Mouse (Mus musculus) limb, embryonic 12.5 days (tissue): ENCODE data around the gene Rnft1. TPM values are rescaled to one million over a fixed set of nuclear protein-coding genes. Genes with fewer than 3 reads are reported as not detected.
"Not testable (repeated sequence)": the region's sequence is repeated elsewhere in the genome, so short reads cannot be mapped to it uniquely, and the experiment has no call there.

Experiments
- ATAC-seq: fragments of 200-750 bp; cut with Nextera tagmentation; 2 replicates; pipeline ENCODE4 v1.8.0; 2017; ENCODE audit warnings: low read depth, moderate TSS enrichment; ENCODE audit not compliant: insufficient number of reproducible peaks, insufficient read depth, low FRiP score, low TSS enrichment
- H3K27ac ChIP-seq: fragments of 300-500 bp; sonication (generic); 2 replicates; pipeline ENCODE4 v1.5.1; 2016; ENCODE audit warnings: mild to moderate bottlenecking, moderate library complexity
- H3K27me3 ChIP-seq: fragments of 300-500 bp; sonication (generic); 2 replicates; pipeline ENCODE4 v1.6.1; 2016; ENCODE audit warnings: mild to moderate bottlenecking, moderate library complexity
- H3K36me3 ChIP-seq: fragments of 300-500 bp; sonication (generic); 2 replicates; pipeline ENCODE4 v1.6.1; 2016; ENCODE audit warnings: mild to moderate bottlenecking, moderate library complexity
- H3K4me1 ChIP-seq: fragments of 300-500 bp; sonication (generic); replicated peaks from 2 replicates; pipeline ENCODE4 v1.6.1; 2016
- H3K4me2 ChIP-seq: fragments of 300-500 bp; sonication (generic); 2 replicates; pipeline ENCODE4 v1.6.1; 2016; ENCODE audit warnings: mild to moderate bottlenecking, moderate library complexity
- H3K4me3 ChIP-seq: fragments of 300-500 bp; sonication (generic); replicated peaks from 2 replicates; pipeline ENCODE4 v1.5.1; 2016; ENCODE audit warnings: mild to moderate bottlenecking
- H3K9ac ChIP-seq: fragments of 300-500 bp; sonication (generic); replicated peaks from 2 replicates; pipeline ENCODE4 v1.6.1; 2016; ENCODE audit warnings: mild to moderate bottlenecking, moderate library complexity
- H3K9me3 ChIP-seq: fragments of 300-500 bp; sonication (generic); 2 replicates; pipeline ENCODE4 v1.6.1; 2016; ENCODE audit warnings: mild to moderate bottlenecking, moderate library complexity
- WGBS: fragments of 180-500 bp; shearing (Covaris S2); methylation state at CpG from one replicate; pipeline ENCODE4 v1.1.7; 2016; 5-methylcytosine and 5-hydroxymethylcytosine counted together
- polyA plus RNA-seq: library from polyadenylated mRNA; unstranded; fragments of >200 nt; fragmentation: Nextera tagmentation; extraction: Ambion mirVana; gene quantifications from 2 replicates; pipeline ENCODE4 v1.2.1, GENCODE M21; 2016

The Rnft1 gene
- polyA plus RNA-seq, 1 experiment from 2014 or later, result 36.9 TPM

GRCm38 (mm10) chr11:86517229-86517628 lies 32.8 kb downstream of the Rnft1 start:
- Histone ChIP-seq H3K4me2 (no peak overlapping the region), H3K9me3 (no peaks in the 10 kb centered on the region; the same call in 1 of the 2 replicates), H3K9ac (no peak overlapping the region), H3K36me3 (peaks cover 81% of the 10 kb centered on the region), H3K4me1 (no peaks in the 10 kb centered on the region), H3K27ac (no peak overlapping the region), H3K27me3 (no peaks in the 10 kb centered on the region), H3K4me3 (no peak overlapping the region)
- no peak for ATAC-seq
- WGBS, result 87% methylated on average over 3 of the region's 3 CpGs

- H3K4me1 ChIP-seq, result no peaks in the 10 kb centered on the region
- WGBS, result 90% methylated on average over 7 of the region's 7 CpGs
These were observed 35.3 kb downstream of the Rnft1 start for GRCm38 (mm10) chr11:86519751-86520150.

GRCm38 (mm10) chr11:86527528-86527927 lies 43.1 kb downstream of the Rnft1 start:
- H3K27me3 ChIP-seq, result no peaks in the 10 kb centered on the region
- WGBS, result 96% methylated on average over 4 of the region's 4 CpGs
- no peak overlapping the region for H3K4me3 ChIP-seq
- H3K27ac ChIP-seq, result no peak overlapping the region
- ATAC-seq, result no peak
- H3K36me3 ChIP-seq, result peaks cover 84% of the 10 kb centered on the region
- no peaks in the 10 kb centered on the region for H3K4me1 ChIP-seq
- no peaks in the 10 kb centered on the region for H3K9me3 ChIP-seq
- no peak overlapping the region for H3K4me2 ChIP-seq
- no peak overlapping the region for H3K9ac ChIP-seq

More at GRCm38 (mm10) chr11:86519751-86520150, 35.3 kb downstream of the Rnft1 start:
- Histone ChIP-seq H3K27me3 (no peaks in the 10 kb centered on the region), H3K9me3 (no peaks in the 10 kb centered on the region; the same call in 1 of the 2 replicates), H3K9ac (no peak overlapping the region), H3K4me3 (no peak overlapping the region), H3K36me3 (peaks cover 83% of the 10 kb centered on the region), H3K4me2 (no peak overlapping the region), H3K27ac (no peak overlapping the region)
- no peak for ATAC-seq

- Histone ChIP-seq H3K4me3 (no peak overlapping the region), H3K27me3 (no peaks in the 10 kb centered on the region), H3K36me3 (peaks cover 60% of the 10 kb centered on the region), H3K27ac (no peak overlapping the region), H3K9ac (no peak overlapping the region), H3K4me1 (no peaks in the 10 kb centered on the region), H3K9me3 (no peaks in the 10 kb centered on the region; the same call in 1 of the 2 replicates), H3K4me2 (no peak overlapping the region)
- 75% methylated on average over 1 of the region's 1 CpGs for WGBS
- no peak for ATAC-seq
These were observed 48.4 kb downstream of the Rnft1 start for GRCm38 (mm10) chr11:86532834-86533233.

GRCm38 (mm10) chr11:86533302-86533701 lies 48.8 kb downstream of the Rnft1 start:
- WGBS, result 88% methylated on average over 6 of the region's 6 CpGs
- not testable (repeated sequence) for H3K9me3 ChIP-seq, H3K4me1 ChIP-seq, ATAC-seq, H3K4me2 ChIP-seq, H3K9ac ChIP-seq, H3K27me3 ChIP-seq, H3K27ac ChIP-seq, H3K4me3 ChIP-seq
- peaks cover 59% of the 10 kb centered on the region for H3K36me3 ChIP-seq

- no peak overlapping the region for H3K4me2 ChIP-seq
- H3K4me1 ChIP-seq, result no peaks in the 10 kb centered on the region
- no peak overlapping the region for H3K4me3 ChIP-seq
- H3K9ac ChIP-seq, result no peak overlapping the region
- no peak for ATAC-seq
- peaks cover 50% of the 10 kb centered on the region for H3K36me3 ChIP-seq
- 93% methylated on average over 5 of the region's 5 CpGs for WGBS
- no peaks in the 10 kb centered on the region for H3K27me3 ChIP-seq
- H3K9me3 ChIP-seq, result no peaks in the 10 kb centered on the region; the same call in 1 of the 2 replicates
- H3K27ac ChIP-seq, result no peak overlapping the region
These were observed 49.9 kb downstream of the Rnft1 start for GRCm38 (mm10) chr11:86534201-86534910.

GRCm38 (mm10) chr11:86538786-86539185 lies 54.3 kb downstream of the Rnft1 start:
- no peak for ATAC-seq
- WGBS, result 82% methylated on average over 4 of the region's 4 CpGs
- no peak overlapping the region for H3K4me2 ChIP-seq
- no peaks in the 10 kb centered on the region; the same call in 1 of the 2 replicates for H3K9me3 ChIP-seq
- H3K4me3 ChIP-seq, result no peak overlapping the region
- peaks cover 15% of the 10 kb centered on the region for H3K4me1 ChIP-seq
- no peak overlapping the region for H3K9ac ChIP-seq
- H3K36me3 ChIP-seq, result peaks cover 19% of the 10 kb centered on the region; the same call in 1 of the 2 replicates
- H3K27ac ChIP-seq, result no peak overlapping the region
- H3K27me3 ChIP-seq, result no peaks in the 10 kb centered on the region

GRCm38 (mm10) chr11:86539716-86540475 lies 55.4 kb downstream of the Rnft1 start:
- H3K27ac ChIP-seq, result no peak overlapping the region
- no peak overlapping the region for H3K9ac ChIP-seq
- peaks cover 16% of the 10 kb centered on the region for H3K4me1 ChIP-seq
- H3K27me3 ChIP-seq, result no peaks in the 10 kb centered on the region
- no peak overlapping the region for H3K4me2 ChIP-seq
- WGBS, result 90% methylated on average over 6 of the region's 6 CpGs
- no peak overlapping the region for H3K4me3 ChIP-seq
- peaks cover 8% of the 10 kb centered on the region; the same call in 1 of the 2 replicates for H3K36me3 ChIP-seq
- ATAC-seq, result no peak
- no peaks in the 10 kb centered on the region; the same call in 1 of the 2 replicates for H3K9me3 ChIP-seq

GRCm38 (mm10) chr11:86540476-86540845 lies 56.0 kb downstream of the Rnft1 start:
- H3K9me3 ChIP-seq, result no peaks in the 10 kb centered on the region; the same call in 1 of the 2 replicates
- no peak overlapping the region for H3K9ac ChIP-seq
- no peak overlapping the region for H3K4me3 ChIP-seq
- H3K27me3 ChIP-seq, result no peaks in the 10 kb centered on the region
- H3K4me2 ChIP-seq, result no peak overlapping the region
- H3K36me3 ChIP-seq, result peaks cover 8% of the 10 kb centered on the region; the same call in 1 of the 2 replicates
- peaks cover 16% of the 10 kb centered on the region for H3K4me1 ChIP-seq
- WGBS, result 92% methylated on average over 2 of the region's 2 CpGs
- no peak overlapping the region for H3K27ac ChIP-seq
- ATAC-seq, result no peak

GRCm38 (mm10) chr11:86542851-86543250 lies 58.4 kb downstream of the Rnft1 start:
- Histone ChIP-seq H3K9ac (no peak overlapping the region), H3K36me3 (peaks cover 3% of the 10 kb centered on the region; the same call in 1 of the 2 replicates), H3K9me3 (no peaks in the 10 kb centered on the region; the same call in 1 of the 2 replicates), H3K4me3 (no peak overlapping the region), H3K4me1 (peaks cover 16% of the 10 kb centered on the region), H3K27me3 (no peaks in the 10 kb centered on the region), H3K4me2 (peak overlapping the region; percentile 86), H3K27ac (no peak overlapping the region)
- 68% methylated on average over 1 of the region's 1 CpGs for WGBS
- ATAC-seq, result no peak

- peak overlapping the region; percentile 87 for H3K27ac ChIP-seq
- H3K27me3 ChIP-seq, result no peaks in the 10 kb centered on the region
- H3K9me3 ChIP-seq, result no peaks in the 10 kb centered on the region
- H3K36me3 ChIP-seq, result peaks cover under 1% of the 10 kb centered on the region; the same call in 1 of the 2 replicates
- peaks cover 16% of the 10 kb centered on the region for H3K4me1 ChIP-seq
- peak overlapping the region; percentile 97 for H3K9ac ChIP-seq
- WGBS, result under 1% methylated on average over 49 of the region's 50 CpGs
- ATAC-seq, result peak; percentile 65
- H3K4me2 ChIP-seq, result peak overlapping the region; percentile 86
- peak overlapping the region; percentile 98 for H3K4me3 ChIP-seq
These were observed 59.6 kb downstream of the Rnft1 start for GRCm38 (mm10) chr11:86543960-86544638.
